Mouse (Mus musculus): ENCODE results near the gene Il20ra. TPM values are rescaled to one million over a fixed set of nuclear protein-coding genes. Genes with fewer than 3 reads are reported as not detected.
"Not testable (repeated sequence)": the region's sequence is repeated elsewhere in the genome, so short reads cannot be mapped to it uniquely, and the experiment has no call there.

Il20ra gene
- total RNA-seq (2021), result under 1 TPM; 0.15 to 0.20 TPM
- long read RNA-seq, result 0 reads

DNA sequence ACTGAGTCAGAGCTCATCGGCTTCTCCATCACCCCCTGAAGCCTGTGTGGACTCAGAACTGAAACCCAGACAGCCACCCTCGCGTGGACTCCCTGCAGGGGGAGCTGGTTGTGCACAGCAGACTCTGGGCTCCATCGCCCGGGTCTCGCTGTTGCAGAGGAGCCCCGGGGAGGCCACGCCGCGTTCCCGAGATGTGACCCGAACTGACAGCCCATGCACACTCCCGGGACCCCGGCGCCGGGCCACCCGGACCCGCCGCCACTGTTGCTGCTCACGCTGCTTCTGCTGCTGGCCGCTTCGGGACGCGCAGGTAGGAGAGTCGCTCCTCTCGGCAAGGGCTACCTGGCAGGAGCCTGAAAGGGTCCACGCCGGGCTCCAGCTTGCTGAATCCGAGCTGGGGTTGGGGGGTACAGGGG lies at the start of gene Il20ra:
Il20ra (plus strand) TSS at position 150 of the 416 bp plus-strand sequence.
- peak in 1 of 2 experiments; percentile 47 for DNase-seq (ENCODE audit: low spot score in 2 of 2)

DNA sequence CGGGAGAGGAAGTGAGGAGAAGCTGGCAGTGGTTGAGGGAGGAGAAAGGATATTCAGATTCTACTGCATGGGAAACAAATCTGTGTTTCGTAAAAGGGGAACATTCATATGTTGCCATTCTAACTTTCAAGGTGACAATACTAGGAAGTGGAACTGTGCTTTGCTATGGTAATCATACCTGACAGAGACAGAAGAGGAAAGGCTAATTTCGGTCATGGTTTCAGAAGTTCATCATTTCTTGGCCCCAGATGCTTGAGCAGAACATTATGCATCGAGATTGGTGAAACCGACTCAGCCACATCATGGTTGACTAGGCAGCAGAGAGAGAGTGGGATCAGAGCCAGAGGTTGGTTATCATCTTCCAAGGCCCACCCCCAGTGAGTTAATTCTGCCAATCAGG lies 43.4 kb upstream of the Il20ra start:
- no peak for DNase-seq (ENCODE audit: low spot score in 2 of 2)

DNA sequence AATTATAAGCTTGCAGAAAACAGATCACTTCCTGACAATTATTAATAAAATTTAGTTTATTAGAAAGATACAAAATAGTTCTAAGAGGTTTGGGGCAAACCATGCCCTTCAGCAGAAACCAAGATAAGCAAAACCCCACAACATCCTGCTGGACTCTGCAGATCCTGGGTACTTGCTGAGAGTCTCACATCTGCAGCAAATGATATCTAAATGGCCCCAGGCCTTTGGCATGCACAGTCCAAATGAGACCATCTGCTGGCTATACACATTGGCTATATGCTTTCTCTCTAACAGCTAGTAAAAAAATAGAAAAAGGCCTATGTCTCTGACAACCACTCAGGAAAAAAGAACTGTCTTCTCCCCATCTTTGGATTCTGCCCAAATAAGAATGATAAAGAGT lies 40.4 kb upstream of the Il20ra start:
- DNase-seq (ENCODE audit: low spot score in 2 of 2), result no peak

DNA sequence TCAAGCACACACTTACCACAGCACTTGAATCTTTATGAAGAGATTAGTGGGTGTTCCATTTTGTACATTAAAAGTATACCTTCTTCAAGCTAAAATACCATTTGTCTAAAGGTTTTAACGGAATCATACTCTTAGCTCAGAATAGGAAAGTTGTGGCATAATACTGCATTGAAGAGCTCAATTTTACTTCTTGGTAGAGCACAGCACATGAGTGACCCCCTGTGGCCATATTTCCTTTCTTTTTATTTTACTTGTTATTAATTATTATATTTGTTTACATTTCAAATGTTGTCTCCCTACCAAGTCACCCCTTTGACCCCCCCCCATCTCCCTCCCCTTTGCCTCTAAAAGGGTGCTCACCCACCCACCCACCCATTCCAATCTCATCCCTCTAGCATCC lies 39.2 kb upstream of the Il20ra start:
- DNase-seq (ENCODE audit: low spot score in 2 of 2), result no peak

DNA sequence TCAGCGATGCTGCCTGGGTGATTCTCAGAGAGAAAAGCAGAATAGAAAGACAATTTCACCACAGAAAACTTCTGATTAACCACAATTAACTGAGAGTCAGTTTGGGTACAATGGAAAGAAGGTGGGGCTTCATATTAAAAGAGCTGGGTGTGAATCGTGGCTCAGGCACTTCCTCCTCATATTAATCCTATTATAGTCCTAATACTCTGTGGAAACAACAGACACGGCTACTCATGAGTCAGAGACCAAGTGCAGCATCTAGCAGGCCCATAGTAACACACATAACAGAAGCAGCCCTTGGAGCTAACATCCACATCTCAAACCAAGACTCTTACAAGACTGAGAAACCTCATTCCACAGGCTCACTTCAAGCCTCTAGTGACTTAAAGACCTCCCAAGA lies 24.7 kb upstream of the Il20ra start:
- DNase-seq (ENCODE audit: low spot score in 2 of 2), result no peak

DNA sequence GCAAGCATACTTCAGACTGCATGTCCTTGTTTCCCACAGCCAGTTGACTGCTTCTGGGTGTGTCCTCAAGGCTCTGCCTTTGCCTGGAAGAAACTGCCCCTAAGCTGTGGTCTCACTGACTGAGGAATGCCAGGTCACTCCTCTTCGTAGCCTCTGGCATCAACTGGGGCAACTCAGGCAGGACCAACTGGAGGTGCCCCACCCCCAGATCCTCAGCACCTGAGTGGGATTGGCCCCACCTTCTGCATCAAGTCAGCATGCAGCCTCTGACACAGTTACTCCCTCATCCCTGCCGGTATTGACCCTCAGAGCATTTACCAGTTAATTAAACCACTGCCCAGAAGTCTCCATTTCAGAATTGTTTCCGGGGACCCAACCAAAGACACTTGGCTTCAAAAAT lies 21.1 kb upstream of the Il20ra start:
- no peak for DNase-seq (ENCODE audit: low spot score in 2 of 2)

DNA sequence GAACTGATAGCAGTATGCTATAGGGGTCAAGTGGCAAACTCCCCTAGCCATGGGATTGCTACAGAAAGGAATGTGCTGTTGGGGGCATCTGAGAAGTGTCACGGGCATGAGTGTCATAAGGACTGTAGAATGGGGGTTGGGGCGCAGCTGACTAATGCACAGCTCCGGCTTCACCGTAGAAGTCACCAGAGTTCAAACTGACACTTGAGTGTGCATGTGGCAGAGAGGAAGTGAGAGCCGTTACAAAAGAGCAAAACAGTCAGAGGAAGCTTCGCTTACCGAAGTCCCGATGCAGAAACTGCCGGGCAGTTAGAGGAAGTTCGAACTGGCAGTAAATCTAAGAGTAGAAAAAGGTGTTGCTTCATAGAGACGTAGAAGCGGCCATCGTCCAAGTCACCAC lies 20.6 kb upstream of the Il20ra start:
- DNase-seq (ENCODE audit: low spot score in 2 of 2), result no peak

DNA sequence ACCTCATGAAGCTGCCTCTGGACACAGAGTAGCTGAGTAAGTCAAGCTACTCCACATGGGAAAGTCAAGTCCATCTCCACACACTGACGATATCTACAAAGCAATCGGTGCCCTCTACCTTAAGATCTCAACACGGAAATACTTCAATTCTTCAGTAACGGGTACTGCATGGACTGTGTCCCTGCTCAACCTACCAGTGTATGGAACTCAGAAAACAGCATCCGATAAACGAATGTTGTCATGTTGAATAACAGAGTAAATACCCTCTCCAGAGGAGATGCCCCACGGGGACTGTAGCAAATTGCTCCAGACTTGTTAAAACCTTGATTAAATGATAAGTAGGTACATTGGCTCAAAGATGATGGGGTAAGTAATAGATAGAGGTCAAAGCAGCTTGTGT lies 20.0 kb upstream of the Il20ra start:
- no peak for DNase-seq (ENCODE audit: low spot score in 2 of 2)

DNA sequence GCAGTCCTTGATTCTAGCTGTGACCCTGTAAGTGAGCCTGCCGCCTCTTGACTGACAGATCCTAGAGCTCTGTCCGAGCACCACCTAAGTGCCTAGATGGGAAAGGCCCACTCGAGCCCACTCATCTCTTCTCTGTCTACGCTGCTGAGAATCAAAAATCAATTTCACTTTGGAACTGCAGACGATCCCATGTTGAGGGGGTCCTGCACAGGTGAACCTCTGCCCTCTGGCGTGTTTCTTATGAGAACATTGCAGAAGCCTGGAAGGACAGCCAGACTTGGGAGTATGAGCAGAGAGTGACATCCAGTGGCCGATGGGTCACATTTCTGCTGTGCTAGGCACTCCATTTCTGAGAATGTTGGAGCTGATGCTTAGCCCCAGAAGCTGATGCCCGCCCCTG lies 19.4 kb upstream of the Il20ra start:
- peak in 1 of 2 experiments; percentile 35 for DNase-seq (ENCODE audit: low spot score in 2 of 2)

DNA sequence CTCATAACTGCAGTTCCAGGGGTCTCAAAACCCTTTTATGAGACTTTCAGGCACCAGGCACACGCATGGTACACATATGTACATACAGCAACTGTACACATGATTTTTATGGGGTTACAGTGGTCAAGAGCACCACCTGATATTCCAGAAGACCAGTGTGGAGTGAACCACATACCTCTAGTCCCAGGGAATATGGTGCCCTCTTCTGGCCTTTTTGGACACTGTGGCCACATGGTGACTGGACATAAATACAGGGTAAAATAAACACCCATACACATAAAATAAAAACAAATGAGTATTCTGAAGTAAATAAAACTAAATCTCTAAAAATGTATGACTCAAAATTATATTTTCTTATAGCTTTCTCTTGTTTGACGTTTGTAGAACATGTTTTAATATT lies 18.7 kb upstream of the Il20ra start:
- DNase-seq (ENCODE audit: low spot score in 2 of 2), result no peak

DNA sequence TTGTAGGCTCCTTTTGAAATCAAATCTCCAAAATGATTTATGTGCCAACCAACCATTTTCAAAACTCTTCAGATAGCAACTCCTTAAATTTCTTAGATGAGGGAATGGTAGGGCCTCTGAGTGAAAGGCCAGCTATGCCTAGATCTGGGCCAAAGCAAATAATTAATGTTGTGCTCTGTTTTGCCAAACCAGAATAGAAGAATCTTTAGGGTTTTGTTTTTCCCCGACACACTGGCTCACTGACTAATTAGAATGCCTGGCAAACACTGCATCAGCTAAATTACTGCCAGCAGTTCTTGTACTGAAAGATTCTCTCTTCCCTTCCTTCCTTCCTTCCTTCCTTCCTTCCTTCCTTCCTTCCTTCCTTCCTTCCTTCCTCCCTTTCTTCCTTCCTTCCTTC lies 13.0 kb upstream of the Il20ra start:
- DNase-seq (ENCODE audit: low spot score in 2 of 2), result no peak

DNA sequence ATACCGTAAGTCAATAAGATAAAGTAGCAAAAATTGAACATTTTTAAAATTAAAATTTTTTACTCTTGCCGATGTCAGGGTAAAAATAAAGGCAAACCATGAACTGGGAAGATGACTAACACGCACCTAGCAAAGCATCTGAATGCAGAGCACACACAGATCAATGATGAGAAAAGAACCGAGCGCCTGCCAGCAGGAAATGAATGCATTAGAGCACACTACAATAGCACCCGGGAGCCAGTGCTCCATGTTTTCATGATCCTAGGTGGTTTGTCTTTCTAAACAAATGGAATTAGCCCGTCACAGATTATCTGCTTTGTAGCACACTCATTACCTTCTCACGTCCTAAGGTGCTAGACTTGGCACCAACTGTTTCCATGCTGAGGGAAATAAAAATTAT lies 7.9 kb upstream of the Il20ra start:
- DNase-seq (ENCODE audit: low spot score in 2 of 2), result no peak

DNA sequence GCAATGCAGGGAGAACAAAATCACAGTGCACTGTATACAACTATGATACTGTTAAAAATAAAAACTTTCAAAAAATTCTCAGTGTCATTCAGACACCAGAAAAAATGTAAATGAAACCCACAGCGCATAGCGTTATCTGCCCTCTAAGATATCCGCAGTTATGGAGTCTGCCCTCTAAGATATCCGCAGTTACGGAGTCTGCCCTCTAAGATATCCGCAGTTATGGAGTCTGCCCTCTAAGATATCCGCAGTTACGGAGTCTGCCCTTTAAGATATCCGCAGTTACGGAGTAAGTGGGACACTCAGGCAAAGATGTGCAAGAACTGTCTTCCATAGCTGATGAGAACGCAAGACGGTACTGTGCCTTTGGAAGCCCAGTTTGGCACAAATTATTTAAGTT lies 4.6 kb upstream of the Il20ra start:
- no peak for DNase-seq (ENCODE audit: low spot score in 2 of 2)

DNA sequence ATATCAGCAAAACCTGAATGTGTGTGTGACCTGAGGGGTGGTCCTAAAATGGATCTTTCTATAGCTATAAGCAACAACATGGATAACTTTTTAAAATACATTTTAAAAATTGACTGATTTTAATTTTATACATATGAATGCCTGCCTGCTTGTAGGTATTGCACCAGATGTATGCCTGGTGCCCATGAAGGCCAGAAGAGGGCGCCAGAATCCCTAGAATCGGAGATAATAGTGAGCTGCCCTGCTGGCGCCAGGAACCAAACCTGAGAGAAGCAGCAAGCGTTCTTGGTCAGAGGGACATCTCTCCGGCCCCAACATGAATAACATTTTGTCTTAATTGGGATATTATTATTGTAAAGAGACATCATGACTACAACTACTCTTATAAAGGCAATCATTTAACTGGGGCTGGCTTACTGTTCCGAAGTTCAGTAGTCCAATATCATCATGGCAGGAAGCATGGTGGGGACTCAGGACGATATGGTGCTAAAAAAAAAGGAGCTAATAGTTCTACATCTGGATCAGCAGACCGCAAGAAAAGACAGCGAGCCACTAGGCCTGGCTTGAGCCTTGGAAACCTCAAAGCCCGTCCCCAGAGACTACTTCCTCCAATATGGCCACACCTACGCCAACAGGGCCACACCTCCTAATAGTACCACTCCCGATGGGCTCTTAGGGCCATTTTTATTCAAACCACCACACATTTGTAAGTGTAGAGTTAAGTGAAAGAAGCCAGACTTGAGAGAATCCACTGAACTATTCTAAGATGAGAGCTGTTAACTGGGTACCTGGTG lies 3.9 kb upstream of the Il20ra start:
- DNase-seq (ENCODE audit: low spot score in 2 of 2), result no peak

DNA sequence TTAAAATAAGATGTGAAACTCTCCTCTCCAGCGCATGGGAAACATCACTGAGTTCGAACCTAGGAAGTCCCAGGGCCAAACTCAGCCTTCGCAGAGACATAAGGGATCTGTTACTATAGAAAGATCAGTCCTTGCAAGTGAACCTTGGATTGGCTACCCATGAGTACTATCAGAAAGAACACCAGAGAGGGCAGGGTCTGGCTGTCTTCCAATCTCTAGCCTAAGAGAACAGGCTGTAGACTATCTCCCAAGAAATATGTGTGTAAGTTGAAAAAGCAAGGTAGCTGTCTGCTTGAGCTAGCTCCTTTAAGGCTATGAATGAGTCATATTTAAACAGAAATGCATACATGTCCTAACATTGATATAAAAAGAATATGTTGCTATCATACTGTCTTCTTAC lies 1.4 kb upstream of the Il20ra start:
- no peak for DNase-seq (ENCODE audit: low spot score in 2 of 2)

DNA sequence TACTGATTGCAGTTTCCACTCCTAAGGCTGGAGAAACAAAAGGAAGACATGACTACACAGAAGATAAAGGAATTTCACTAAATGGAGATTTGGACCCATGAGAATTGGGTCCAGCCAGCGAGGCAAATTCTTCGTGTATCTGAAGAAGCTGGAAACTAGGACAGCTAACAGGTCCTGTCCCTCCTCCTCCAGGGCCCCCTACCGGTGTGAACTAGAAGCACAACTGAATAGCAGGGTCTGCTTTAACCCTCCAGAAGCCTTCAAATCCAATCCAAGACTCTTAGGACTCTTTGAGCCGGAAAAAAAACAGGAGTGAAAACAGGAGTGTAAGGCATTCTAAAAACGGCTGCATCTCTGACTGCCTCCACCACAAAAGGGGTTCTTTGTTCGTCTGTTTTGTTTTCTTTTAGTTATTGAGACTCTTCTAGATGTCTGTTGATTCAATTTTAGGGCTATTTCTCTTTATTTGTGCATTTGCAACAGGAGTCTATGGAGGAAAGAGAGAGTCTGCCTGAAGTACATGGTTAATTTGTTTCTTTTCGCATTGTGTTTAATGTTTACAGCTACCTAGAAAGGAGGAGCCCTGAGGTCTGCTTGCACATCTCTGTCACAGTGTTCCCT lies 709 bp upstream of the Il20ra start:
- DNase-seq (ENCODE audit: low spot score in 2 of 2), result no peak

DNA sequence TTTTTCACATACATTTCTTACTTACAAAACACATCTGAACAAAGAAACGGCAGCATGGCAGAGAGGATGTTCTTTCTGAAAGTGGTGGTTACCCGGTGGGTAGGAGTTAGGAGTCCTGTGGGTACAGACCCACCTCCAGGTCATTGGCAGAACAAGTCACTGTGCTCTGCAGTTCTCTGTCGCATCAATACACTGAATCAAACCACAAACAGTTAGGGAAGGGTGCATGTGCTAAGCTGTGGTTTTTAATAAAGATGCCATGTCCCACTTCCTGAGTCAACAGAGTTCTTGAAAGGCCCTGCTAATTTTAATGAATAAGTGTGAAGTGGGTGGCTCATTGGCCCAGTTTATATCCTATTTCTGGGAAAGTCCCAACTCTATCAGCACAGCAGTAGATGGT lies 6.3 kb downstream of the Il20ra start:
- no peak for DNase-seq (ENCODE audit: low spot score in 2 of 2)

DNA sequence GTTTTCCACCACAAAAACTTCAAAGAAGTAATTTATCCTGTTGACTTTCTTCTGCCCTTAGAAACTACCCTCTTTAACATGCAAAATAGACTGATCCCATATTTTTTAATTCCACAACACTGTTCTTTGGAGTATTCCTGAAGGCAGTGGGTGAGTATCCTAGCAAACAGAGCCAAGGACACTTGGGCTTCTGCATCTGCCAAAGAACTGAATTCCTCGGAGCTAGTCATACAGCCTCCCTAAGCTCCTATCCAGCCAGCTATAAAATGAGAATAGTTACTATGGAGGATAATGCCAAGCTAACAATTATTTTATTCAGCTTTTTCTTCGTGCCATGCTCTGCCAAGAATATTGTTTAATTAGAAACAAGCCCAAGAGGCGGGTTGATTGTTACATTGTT lies 9.9 kb downstream of the Il20ra start:
- no peak for DNase-seq (ENCODE audit: low spot score in 2 of 2)

DNA sequence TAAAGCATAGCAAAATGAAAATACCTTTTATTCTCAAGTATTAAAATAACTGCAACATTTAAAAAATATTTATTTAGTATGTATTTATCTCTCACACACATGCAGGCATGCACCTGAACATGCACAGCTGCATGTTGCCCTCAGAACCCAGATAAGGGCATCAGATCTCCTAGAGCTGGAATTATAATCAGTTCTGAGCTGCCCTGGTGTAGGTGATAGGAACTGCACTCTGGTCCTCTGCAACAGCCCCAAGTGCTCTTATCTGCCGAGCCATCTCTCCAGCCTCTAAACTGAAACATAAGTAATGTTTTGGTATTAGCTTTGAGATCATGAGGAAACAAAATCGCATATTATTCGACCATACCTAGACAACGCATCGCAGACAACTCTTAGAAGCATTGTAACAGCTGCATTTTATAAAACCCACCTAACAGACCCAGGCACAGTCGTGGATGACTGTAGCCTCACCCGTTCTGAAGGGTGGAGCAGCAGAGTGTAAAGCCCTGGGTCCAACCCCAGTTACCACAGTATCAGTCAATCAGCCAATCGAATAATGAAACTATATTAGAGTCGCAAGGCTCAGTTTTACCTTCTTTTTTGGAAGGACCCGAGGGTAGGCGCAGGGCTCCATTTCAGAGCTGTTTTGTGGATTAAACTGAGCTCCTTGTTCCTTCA lies 11.9 kb downstream of the Il20ra start:
- DNase-seq (ENCODE audit: low spot score in 2 of 2), result no peak

DNA sequence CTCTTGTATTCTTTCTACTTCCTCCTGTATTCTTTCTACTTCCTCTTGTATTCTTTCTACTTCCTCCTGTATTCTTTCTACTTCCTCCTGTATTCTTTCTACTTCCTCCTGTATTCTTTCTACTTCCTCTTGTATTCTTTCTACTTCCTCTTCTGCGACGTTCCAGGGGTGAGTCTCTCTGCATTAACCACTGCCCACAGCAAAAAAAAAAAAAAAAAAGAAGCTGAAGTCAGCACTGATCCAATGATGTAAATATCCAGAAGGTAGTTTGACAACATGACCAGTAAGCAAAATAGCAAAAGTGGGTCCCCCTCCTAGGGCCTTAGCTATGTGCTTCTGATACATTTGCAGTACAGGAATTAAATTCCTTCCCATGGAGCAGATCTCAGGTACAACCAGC lies 26.1 kb downstream of the Il20ra start:
- DNase-seq (ENCODE audit: low spot score in 2 of 2), result not testable (repeated sequence)

DNA sequence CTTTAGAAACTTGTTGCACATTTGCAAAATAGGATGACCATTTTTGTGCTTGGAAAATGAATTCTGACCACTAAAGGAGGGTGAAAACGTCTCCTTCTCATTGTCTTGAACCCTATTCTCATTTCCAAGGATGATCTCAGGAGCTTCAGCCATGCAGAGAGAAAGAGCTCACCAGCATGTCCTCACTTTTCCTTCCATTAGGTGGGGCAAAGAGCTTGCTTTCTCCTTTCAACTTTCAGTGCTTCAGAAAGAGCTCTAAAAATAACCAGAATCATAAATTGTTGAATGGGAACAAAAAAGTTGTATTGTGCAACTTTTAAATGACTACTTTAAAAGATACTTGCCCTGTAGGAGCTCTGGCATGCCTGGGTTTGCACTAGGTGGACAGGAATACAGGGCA lies 33.3 kb downstream of the Il20ra start:
- DNase-seq (ENCODE audit: low spot score in 2 of 2), result no peak

DNA sequence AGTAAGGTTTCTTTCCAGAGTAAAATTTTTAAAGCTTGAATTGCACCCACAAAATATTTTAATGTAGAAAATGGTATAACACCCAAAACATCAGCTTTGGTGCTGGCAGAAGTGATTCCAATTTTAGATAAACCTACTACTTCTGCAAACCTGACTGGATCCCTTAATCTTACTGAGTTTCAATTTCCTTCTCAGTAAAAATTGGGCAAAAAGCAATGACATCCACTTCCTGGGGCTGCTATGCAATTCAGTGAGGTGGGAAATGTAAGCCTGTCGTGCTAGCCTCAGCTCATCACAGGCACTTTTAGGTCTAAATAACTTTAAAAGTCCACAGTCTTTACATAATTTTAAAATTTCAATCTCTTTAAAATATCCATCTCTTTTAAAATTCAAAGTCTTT lies 33.8 kb downstream of the Il20ra start:
- DNase-seq (ENCODE audit: low spot score in 2 of 2), result no peak

DNA sequence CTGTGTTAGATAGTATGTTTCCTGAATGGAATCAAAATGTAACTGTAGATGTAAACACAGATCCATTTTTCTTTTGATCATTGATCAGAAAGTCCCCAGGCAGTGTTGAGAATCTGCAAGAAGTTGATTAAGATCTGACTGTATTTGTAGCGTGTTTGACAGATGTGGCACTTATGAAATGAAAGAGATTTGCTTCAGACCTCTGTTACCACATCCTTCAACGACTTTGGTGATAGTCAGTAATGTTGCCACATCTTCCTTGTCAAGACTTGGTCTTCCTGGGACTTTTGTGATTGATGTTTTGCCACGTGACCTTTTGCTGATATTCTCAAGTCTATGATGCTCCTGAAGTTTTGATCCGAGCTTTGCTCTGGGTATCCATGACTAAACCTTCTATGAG lies 35.3 kb downstream of the Il20ra start:
- no peak for DNase-seq (ENCODE audit: low spot score in 2 of 2)

Data from layer of hippocampus, adult 18-20 months (tissue).